ENCODE assay signal across 10 mouse cellular contexts in genomic region chr2:153090551-153091165, GRCm38 (mm10). TPM values are rescaled to one million over a fixed set of nuclear protein-coding genes. Genes with fewer than 3 reads are reported as not detected.
A peak's percentile ranks its signal among the peaks of the same experiment; 100 is the strongest.
DNase-seq lines count a peak whose midpoint lies in the region; ATAC-seq lines count a peak whose summit lies in the region.
"Had no signal": no experiment of that assay in that cellular context is flagged by ENCODE, and none has a peak within 500 bp of the region (broad histone marks: within the 10 kb centered on the region; RNA-seq: fewer than 3 reads in every experiment).

No protein-coding gene starts in this region.

- H3K9ac ChIP-seq in liver, embryonic 15.5 days = no peak overlapping the region
- H3K9ac ChIP-seq in intestine, embryonic 16.5 days (ENCODE audit: low read depth, low read length) = no peak overlapping the region
- no peak overlapping the region for H3K9ac ChIP-seq in midbrain, embryonic 16.5 days (ENCODE audit: low read depth, low read length)

- H3K27ac ChIP-seq in liver, embryonic 15.5 days (replicated peaks) = peak overlapping the region; percentile 51
- no peak overlapping the region for H3K27ac ChIP-seq in intestine, embryonic 16.5 days (ENCODE audit: low read length)
- H3K27ac ChIP-seq in midbrain, embryonic 16.5 days (ENCODE audit: low read length) = no peak overlapping the region
- H3K27ac ChIP-seq: kidney, postnatal 0 days had no signal

- H3K27me3 ChIP-seq in liver, embryonic 15.5 days = no peaks in the 10 kb centered on the region
- H3K27me3 ChIP-seq in intestine, embryonic 16.5 days (replicated peaks; ENCODE audit: control insufficient read depth, insufficient read depth, low read length) = 0 out of 2 replicates have a peak, but pooled peaks cover 2% of the 10 kb centered on the region
- H3K27me3 ChIP-seq in midbrain, embryonic 16.5 days (ENCODE audit: control insufficient read depth, insufficient read depth, low read depth, low read length) = no peaks in the 10 kb centered on the region
- H3K27me3 ChIP-seq: Patski had no signal

- H3K9me3 ChIP-seq in liver, embryonic 15.5 days (replicated peaks) = no peaks in the 10 kb centered on the region
- no peaks in the 10 kb centered on the region for H3K9me3 ChIP-seq in intestine, embryonic 16.5 days (ENCODE audit: control insufficient read depth, low read length)
- no peaks in the 10 kb centered on the region for H3K9me3 ChIP-seq in midbrain, embryonic 16.5 days (replicated peaks; ENCODE audit: control insufficient read depth, low read length, poor library complexity, severe bottlenecking)

- 10% methylated on average over 10 of the region's 10 CpGs for WGBS in liver, embryonic 15.5 days (ENCODE audit: insufficient replicate concordance)
- WGBS in intestine, embryonic 16.5 days = 33% methylated on average over 10 of the region's 10 CpGs
- 46% methylated on average over 10 of the region's 10 CpGs for WGBS in midbrain, embryonic 16.5 days

- peak; percentile 43 for DNase-seq in kidney, adult 9 months
- DNase-seq in kidney, adult 18-20 months = no peak
- peak; percentile 20 for DNase-seq in ZHBTc4 (ENCODE audit: low read depth, low spot score)
- DNase-seq in spleen, adult 12 weeks (ENCODE audit: low spot score) = peak; percentile 48

- H3K36me3 ChIP-seq in liver, embryonic 15.5 days (replicated peaks) = no peaks in the 10 kb centered on the region
- H3K36me3 ChIP-seq in intestine, embryonic 16.5 days (ENCODE audit: control insufficient read depth, insufficient read depth, low read length) = no peaks in the 10 kb centered on the region
- no peaks in the 10 kb centered on the region for H3K36me3 ChIP-seq in midbrain, embryonic 16.5 days (ENCODE audit: control insufficient read depth, insufficient read depth, low read length)

- H3K4me2 ChIP-seq in liver, embryonic 15.5 days = no peak overlapping the region; the same call in 1 of the 2 replicates
- no peak overlapping the region for H3K4me2 ChIP-seq in intestine, embryonic 16.5 days (ENCODE audit: low read depth, low read length)
- no peak overlapping the region for H3K4me2 ChIP-seq in midbrain, embryonic 16.5 days (ENCODE audit: low read length)

- peaks cover 3% of the 10 kb centered on the region for H3K4me1 ChIP-seq in liver, embryonic 15.5 days (replicated peaks)
- no peaks in the 10 kb centered on the region for H3K4me1 ChIP-seq in intestine, embryonic 16.5 days (ENCODE audit: control insufficient read depth, insufficient read depth, low read length)
- H3K4me1 ChIP-seq in midbrain, embryonic 16.5 days (ENCODE audit: control insufficient read depth, insufficient read depth, low read length) = no peaks in the 10 kb centered on the region

- peak; percentile 67; the same call in 1 of the 2 replicates for ATAC-seq in liver, embryonic 15.5 days (ENCODE audit: insufficient read depth)
- no peak for ATAC-seq in frontal cortex, adult (ENCODE audit: low TSS enrichment)
- no peak for ATAC-seq in intestine, embryonic 16.5 days
- no peak for ATAC-seq in midbrain, embryonic 16.5 days
- ATAC-seq: Patski had no signal

- no peak overlapping the region; the same call in 1 of the 2 replicates for H3K4me3 ChIP-seq in liver, embryonic 15.5 days (replicated peaks)
- no peak overlapping the region for H3K4me3 ChIP-seq in intestine, embryonic 16.5 days (ENCODE audit: low read length)
- H3K4me3 ChIP-seq in midbrain, embryonic 16.5 days (ENCODE audit: low read depth, low read length) = no peak overlapping the region

RNA-seq across cellular contexts. Expression of gene Hck, which starts 17.6 kb away (rescaled TPM):
- 11.4 and 12.7 TPM in 2 replicates for polyA plus RNA-seq in liver, embryonic 15.5 days (2015; fragmentation: Nextera tagmentation; extraction: Ambion mirVana)
- 5.4 and 6.2 TPM in 2 replicates for polyA plus RNA-seq in intestine, embryonic 16.5 days (2015; fragmentation: Nextera tagmentation; extraction: Ambion mirVana)
- 3.4 and 4.9 TPM in 2 replicates for polyA plus RNA-seq in midbrain, embryonic 16.5 days (2015; fragmentation: Nextera tagmentation; extraction: Ambion mirVana)

RNA-seq across cellular contexts. Expression of gene Ccm2l, which starts 24.9 kb away (rescaled TPM):
- 0.59 and 0.92 TPM in 2 replicates for polyA plus RNA-seq in liver, embryonic 15.5 days (2015; fragmentation: Nextera tagmentation; extraction: Ambion mirVana)
- 0.59 and 0.92 TPM in 2 replicates for polyA plus RNA-seq in intestine, embryonic 16.5 days (2015; fragmentation: Nextera tagmentation; extraction: Ambion mirVana)
- 1.0 and 1.2 TPM in 2 replicates for polyA plus RNA-seq in midbrain, embryonic 16.5 days (2015; fragmentation: Nextera tagmentation; extraction: Ambion mirVana)
- polyA plus RNA-seq: Patski had no signal

RNA-seq across cellular contexts. Expression of gene Xkr7, which starts 59.0 kb away (rescaled TPM):
- polyA plus RNA-seq in liver, embryonic 15.5 days (2015; fragmentation: Nextera tagmentation; extraction: Ambion mirVana) = not detected in 2 replicates
- polyA plus RNA-seq in intestine, embryonic 16.5 days (2015; fragmentation: Nextera tagmentation; extraction: Ambion mirVana) = 0.06 TPM in 2 replicates
- 1.6 and 1.9 TPM in 2 replicates for polyA plus RNA-seq in midbrain, embryonic 16.5 days (2015; fragmentation: Nextera tagmentation; extraction: Ambion mirVana)
- polyA plus RNA-seq: kidney, postnatal 0 days; Patski had no signal
